Mouse (Mus musculus) C2C12 (cell line): ENCODE data around the gene Dmap1.
A peak's percentile ranks its signal among the peaks of the same experiment; 100 is the strongest.

Experiments used
- CEBPB ChIP-seq: IDR thresholded peaks from one replicate; pipeline ENCODE4 v1.6.1; 2011; ENCODE audit warnings: low read depth, mild to moderate bottlenecking, control low read depth, moderate library complexity
- CTCF ChIP-seq: IDR thresholded peaks from one replicate; pipeline ENCODE4 v1.5.1; 2011; ENCODE audit not compliant: control insufficient read depth, insufficient read depth, insufficient read length
- FOSL1 ChIP-seq: IDR thresholded peaks from one replicate; pipeline ENCODE4 v1.8.0; 2011; ENCODE audit warnings: mild to moderate bottlenecking, low read length; ENCODE audit not compliant: poor library complexity, insufficient read depth, severe bottlenecking
- MAX ChIP-seq: IDR thresholded peaks from one replicate; pipeline ENCODE4 v1.6.1; 2011; ENCODE audit warnings: mild to moderate bottlenecking, control low read depth
- MYOD1 ChIP-seq: IDR thresholded peaks from one replicate; pipeline ENCODE4 v1.6.1; 2011; ENCODE audit warnings: low read depth; ENCODE audit not compliant: control insufficient read depth, insufficient read length
- MYOG ChIP-seq: IDR thresholded peaks from one replicate; pipeline ENCODE4 v1.6.1; 2011; ENCODE audit not compliant: control insufficient read depth, insufficient read length; ENCODE audit errors: extremely low read depth
- USF1 ChIP-seq: IDR thresholded peaks from one replicate; pipeline ENCODE4 v1.6.1; 2011; ENCODE audit warnings: low read depth, mild to moderate bottlenecking, control low read depth, moderate library complexity

GRCm38 (mm10) chr4:117658582-117659444, 23.3 kb downstream of the Dmap1 start:
- TF ChIP-seq CTCF (peak; percentile 46), USF1 (no peak), MAX (no peak), MYOG (no peak), CEBPB (no peak), MYOD1 (no peak), FOSL1 (no peak)
